Mouse (Mus musculus): ENCODE data around the gene Slc25a25. TPM values are rescaled to one million over a fixed set of nuclear protein-coding genes. Genes with fewer than 3 reads are reported as not detected.
"Not testable (repeated sequence)": the region's sequence is repeated elsewhere in the genome, so short reads cannot be mapped to it uniquely, and the experiment has no call there.

Slc25a25 gene
- 30.8 and 33.0 TPM in 2 replicates for polyA plus RNA-seq (2016; fragmentation: Nextera tagmentation; extraction: Ambion mirVana)

DNA sequence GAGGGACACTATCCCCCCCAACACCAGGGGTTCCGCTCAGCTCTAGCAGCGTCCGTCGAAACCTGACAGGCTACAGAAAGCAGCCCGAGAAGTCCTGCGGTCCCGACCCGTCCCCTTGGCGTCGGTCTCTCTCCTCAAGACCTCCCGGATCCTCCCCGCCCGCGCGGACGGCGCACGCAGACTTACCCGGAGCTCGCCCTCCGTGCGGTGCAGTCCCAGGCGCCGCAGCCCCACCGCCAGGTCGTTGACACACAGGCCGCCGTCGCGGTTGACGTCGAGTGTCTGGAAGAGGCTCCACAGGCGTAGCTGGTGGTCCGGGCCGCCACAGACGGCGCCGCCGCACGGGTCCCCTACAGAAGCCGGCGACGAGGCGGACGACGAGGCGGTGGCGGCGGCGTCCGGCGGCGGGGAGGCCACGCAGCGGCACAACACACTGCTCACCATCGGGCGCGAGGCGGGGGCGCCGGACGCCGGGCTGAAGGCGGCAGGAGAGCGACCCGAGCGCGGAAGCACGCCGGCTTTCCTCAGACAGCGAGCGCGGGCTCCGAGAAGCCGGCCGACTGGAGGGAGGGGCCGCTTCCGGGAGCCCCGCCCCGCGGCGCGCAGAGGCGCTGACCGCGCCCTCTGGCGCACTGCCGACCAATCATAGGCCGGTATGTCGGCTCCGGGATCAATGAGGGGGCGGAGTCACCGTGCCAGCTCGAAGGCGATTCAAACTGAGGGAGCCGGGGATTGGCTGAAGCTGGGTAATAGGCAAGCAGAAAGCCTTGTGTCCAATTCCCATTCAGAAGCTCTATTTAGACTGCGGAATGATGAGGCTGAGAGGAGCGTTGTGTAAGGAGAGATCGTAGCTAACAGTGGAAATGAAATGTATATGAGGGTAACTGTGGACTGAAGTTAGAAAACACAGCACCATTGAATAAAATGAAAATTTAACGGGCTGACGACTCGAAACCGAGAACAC lies at the start of gene Slc25a25:
TSS of gene Slc25a25 (minus strand) at position 565 of the 964 bp plus-strand sequence.
- Histone ChIP-seq H3K27ac (peak within 1 kb of the TSS; percentile 91), H3K27me3 (ENCODE audit: low read depth, poor library complexity, severe bottlenecking) (no peaks in the 10 kb centered on the region), H3K4me1 (peaks cover 43% of the 10 kb centered on the region), H3K36me3 (peaks cover 19% of the 10 kb centered on the region), H3K9me3 (replicated peaks) (no peaks in the 10 kb centered on the region), H3K4me3 (peak within 1 kb of the TSS; percentile 81)
- WGBS = under 1% methylated on average over 103 of the region's 103 CpGs
- DNase-seq (ENCODE audit: low spot score) = peak; percentile 93

DNA sequence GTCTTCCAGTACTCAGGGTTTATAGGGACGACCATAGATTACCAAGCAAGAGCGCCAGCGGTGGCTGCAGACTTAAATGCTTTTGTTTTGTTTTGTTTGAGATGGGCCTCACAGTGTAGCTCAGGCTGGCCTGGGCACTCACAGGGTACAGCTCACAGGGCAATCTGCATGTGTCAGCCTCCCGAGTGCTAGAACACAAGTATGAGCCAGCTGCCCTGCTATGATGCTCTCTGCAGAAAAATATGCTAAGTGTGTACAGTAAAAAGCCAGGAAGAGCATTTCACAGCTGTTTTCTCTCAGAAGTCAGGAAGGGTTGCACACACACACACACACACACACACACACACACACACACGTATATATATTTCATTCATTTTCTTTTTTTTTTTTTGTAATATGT lies 49.2 kb upstream of the Slc25a25 start:
- no peaks in the 10 kb centered on the region for H3K36me3 ChIP-seq

GRCm38 (mm10) chr2:32499365-32499764 lies 48.1 kb upstream of the Slc25a25 start:
- H3K36me3 ChIP-seq = no peaks in the 10 kb centered on the region
- peaks cover 2% of the 10 kb centered on the region; the same call in 1 of the 2 replicates for H3K9me3 ChIP-seq (replicated peaks)
- H3K27me3 ChIP-seq (ENCODE audit: low read depth, poor library complexity, severe bottlenecking) = no peaks in the 10 kb centered on the region
- peaks cover 38% of the 10 kb centered on the region for H3K4me1 ChIP-seq
- WGBS = 84% methylated on average over 4 of the region's 4 CpGs
- no peak for DNase-seq (ENCODE audit: low spot score)
- H3K27ac ChIP-seq = no peak overlapping the region
- no peak overlapping the region for H3K4me3 ChIP-seq

More for the DNA sequence above, 49.2 kb upstream of the Slc25a25 start:
- H3K27me3 ChIP-seq (ENCODE audit: low read depth, poor library complexity, severe bottlenecking) = no peaks in the 10 kb centered on the region
- peaks cover 27% of the 10 kb centered on the region for H3K4me1 ChIP-seq
- peaks cover 2% of the 10 kb centered on the region; the same call in 1 of the 2 replicates for H3K9me3 ChIP-seq (replicated peaks)
- H3K4me3 ChIP-seq = no peak overlapping the region
- no peak for DNase-seq (ENCODE audit: low spot score)
- WGBS = 85% methylated on average over 5 of the region's 5 CpGs
- no peak overlapping the region for H3K27ac ChIP-seq

DNA sequence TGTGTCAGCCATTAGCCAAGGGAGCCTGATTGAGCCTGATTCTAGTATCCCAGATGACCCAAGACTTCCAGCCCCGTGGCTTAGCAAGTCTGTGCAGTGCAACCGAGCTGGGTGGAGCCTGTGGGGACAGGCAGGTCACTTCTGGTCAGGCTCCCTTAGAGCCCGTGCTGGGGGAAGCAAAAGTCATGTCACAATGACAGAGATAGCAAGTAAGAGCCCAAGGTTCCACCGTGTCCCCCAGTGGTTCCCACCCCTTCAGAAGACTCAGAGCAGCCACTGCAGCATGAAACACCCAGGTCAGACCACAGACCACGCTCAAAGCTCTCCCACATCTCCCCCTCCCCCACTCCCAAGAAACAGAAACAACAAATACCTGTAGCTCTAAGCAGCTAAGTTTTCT lies 44.9 kb upstream of the Slc25a25 start:
- no peak for DNase-seq (ENCODE audit: low spot score)
- peak overlapping the region; percentile 12; the same call in 1 of the 2 replicates for H3K27ac ChIP-seq
- peaks cover 2% of the 10 kb centered on the region; the same call in 1 of the 2 replicates for H3K9me3 ChIP-seq (replicated peaks)
- H3K27me3 ChIP-seq (ENCODE audit: low read depth, poor library complexity, severe bottlenecking) = no peaks in the 10 kb centered on the region
- no peaks in the 10 kb centered on the region for H3K36me3 ChIP-seq
- H3K4me1 ChIP-seq = peaks cover 28% of the 10 kb centered on the region
- 72% methylated on average over 5 of the region's 5 CpGs for WGBS
- no peak overlapping the region for H3K4me3 ChIP-seq

GRCm38 (mm10) chr2:32495185-32495726 lies 44.0 kb upstream of the Slc25a25 start:
- peaks cover 2% of the 10 kb centered on the region; the same call in 1 of the 2 replicates for H3K9me3 ChIP-seq (replicated peaks)
- 0 out of 2 replicates have a peak overlapping the region, but pooled peaks have one; percentile 12 for H3K27ac ChIP-seq
- WGBS = 83% methylated on average over 20 of the region's 20 CpGs
- DNase-seq (ENCODE audit: low spot score) = no peak
- H3K4me1 ChIP-seq = peaks cover 28% of the 10 kb centered on the region
- no peaks in the 10 kb centered on the region for H3K27me3 ChIP-seq (ENCODE audit: low read depth, poor library complexity, severe bottlenecking)
- no peak overlapping the region for H3K4me3 ChIP-seq
- no peaks in the 10 kb centered on the region for H3K36me3 ChIP-seq

- Histone ChIP-seq H3K9me3 (replicated peaks) (peaks cover 2% of the 10 kb centered on the region; the same call in 1 of the 2 replicates), H3K4me1 (peaks cover 28% of the 10 kb centered on the region), H3K27ac (peak overlapping the region; percentile 12; the same call in 1 of the 2 replicates), H3K36me3 (no peaks in the 10 kb centered on the region), H3K27me3 (ENCODE audit: low read depth, poor library complexity, severe bottlenecking) (no peaks in the 10 kb centered on the region), H3K4me3 (no peak overlapping the region)
- DNase-seq (ENCODE audit: low spot score) = no peak
- 71% methylated on average over 2 of the region's 2 CpGs for WGBS
Measured at GRCm38 (mm10) chr2:32494522-32494921, 43.3 kb upstream of the Slc25a25 start.

DNA sequence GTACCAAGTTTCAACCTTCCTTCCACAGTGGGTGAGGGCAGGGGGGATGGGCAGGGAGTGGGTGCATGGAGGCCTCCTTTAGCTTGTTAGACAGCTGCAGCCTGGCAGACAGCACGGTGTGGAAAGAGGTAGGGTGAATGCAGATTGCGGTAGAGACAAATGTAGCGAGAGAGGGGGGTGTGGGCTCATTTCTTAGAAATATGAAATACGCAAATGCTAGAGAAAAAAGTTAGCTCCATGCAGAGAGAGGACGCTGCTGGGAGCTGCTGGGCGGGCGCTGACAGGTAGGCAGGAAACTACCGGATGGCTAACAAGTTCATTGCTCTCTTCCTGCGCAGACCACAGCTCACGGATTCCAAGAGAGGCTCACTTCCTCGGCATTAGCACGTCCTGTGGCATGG lies 42.1 kb upstream of the Slc25a25 start:
- no peak overlapping the region for H3K4me3 ChIP-seq
- H3K27ac ChIP-seq = no peak overlapping the region
- 77% methylated on average over 12 of the region's 12 CpGs for WGBS
- peaks cover 33% of the 10 kb centered on the region for H3K4me1 ChIP-seq
- no peaks in the 10 kb centered on the region for H3K36me3 ChIP-seq
- no peak for DNase-seq (ENCODE audit: low spot score)
- no peaks in the 10 kb centered on the region for H3K9me3 ChIP-seq (replicated peaks)
- no peaks in the 10 kb centered on the region for H3K27me3 ChIP-seq (ENCODE audit: low read depth, poor library complexity, severe bottlenecking)

- Histone ChIP-seq H3K27me3 (ENCODE audit: low read depth, poor library complexity, severe bottlenecking) (no peaks in the 10 kb centered on the region), H3K27ac (no peak overlapping the region), H3K4me1 (peaks cover 33% of the 10 kb centered on the region), H3K36me3 (no peaks in the 10 kb centered on the region), H3K9me3 (replicated peaks) (no peaks in the 10 kb centered on the region), H3K4me3 (no peak overlapping the region)
- no peak for DNase-seq (ENCODE audit: low spot score)
- WGBS = 68% methylated on average over 2 of the region's 2 CpGs
Measured at GRCm38 (mm10) chr2:32492661-32493060, 41.4 kb upstream of the Slc25a25 start.

DNA sequence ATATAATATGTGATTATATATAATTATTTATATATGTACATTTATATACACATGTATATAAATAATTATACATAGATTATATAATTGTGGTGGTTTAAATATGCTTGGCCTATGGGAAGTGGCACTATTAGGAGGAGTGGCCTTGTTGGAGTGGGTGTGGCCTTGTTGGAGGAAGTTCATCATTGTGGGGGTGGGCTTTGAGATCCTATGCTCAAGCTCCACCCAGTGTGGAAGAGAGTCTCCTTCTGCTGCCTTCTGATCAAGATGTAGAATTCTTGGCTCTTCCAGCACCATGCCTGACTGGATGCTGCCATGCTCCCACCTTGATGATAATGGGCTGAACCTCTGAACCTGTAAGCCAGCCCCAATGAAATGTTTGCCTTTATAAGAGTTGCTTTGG lies 39.5 kb upstream of the Slc25a25 start:
- H3K36me3 ChIP-seq; H3K9me3 ChIP-seq (replicated peaks); H3K4me3 ChIP-seq; H3K27me3 ChIP-seq (ENCODE audit: low read depth, poor library complexity, severe bottlenecking); H3K27ac ChIP-seq; DNase-seq (ENCODE audit: low spot score): not testable (repeated sequence)
- H3K4me1 ChIP-seq = peaks cover 26% of the 10 kb centered on the region

GRCm38 (mm10) chr2:32488679-32489078 lies 37.4 kb upstream of the Slc25a25 start:
- Histone ChIP-seq H3K36me3 (no peaks in the 10 kb centered on the region), H3K4me1 (peaks cover 13% of the 10 kb centered on the region), H3K27ac (no peak overlapping the region), H3K9me3 (replicated peaks) (no peaks in the 10 kb centered on the region), H3K4me3 (no peak overlapping the region), H3K27me3 (ENCODE audit: low read depth, poor library complexity, severe bottlenecking) (no peaks in the 10 kb centered on the region)
- peak; percentile 79 for DNase-seq (ENCODE audit: low spot score)
- WGBS = under 1% methylated on average over 5 of the region's 5 CpGs

GRCm38 (mm10) chr2:32487124-32487623 lies 35.9 kb upstream of the Slc25a25 start:
- peak; percentile 95 for DNase-seq (ENCODE audit: low spot score)
- Histone ChIP-seq H3K27me3 (ENCODE audit: low read depth, poor library complexity, severe bottlenecking) (no peaks in the 10 kb centered on the region), H3K4me3 (no peak overlapping the region), H3K27ac (peak overlapping the region; percentile 71; the same call in 1 of the 2 replicates), H3K4me1 (peaks cover 13% of the 10 kb centered on the region), H3K36me3 (no peaks in the 10 kb centered on the region), H3K9me3 (replicated peaks) (no peaks in the 10 kb centered on the region)
- 10% methylated on average over 6 of the region's 6 CpGs for WGBS

DNA sequence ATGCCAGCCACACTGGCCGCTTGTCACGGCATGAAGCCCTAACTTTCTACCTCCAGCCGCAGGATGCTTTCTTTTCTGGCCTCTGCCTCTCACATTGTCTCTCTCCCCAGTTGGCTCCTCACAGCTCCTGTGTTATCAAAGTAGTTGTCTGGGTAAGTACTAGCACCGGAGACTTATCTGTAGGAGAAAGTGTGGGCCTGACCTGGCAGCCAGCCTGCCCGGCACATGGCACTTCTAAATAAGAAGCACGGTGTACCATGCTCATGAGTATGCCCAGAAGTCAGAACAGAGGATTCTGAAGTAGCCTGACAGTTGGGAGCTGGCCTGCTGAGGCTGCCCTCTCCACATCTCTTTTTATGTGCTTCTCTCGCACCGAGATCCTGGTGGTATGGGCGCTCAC lies 34.9 kb upstream of the Slc25a25 start:
- 93% methylated on average over 9 of the region's 9 CpGs for WGBS
- H3K4me3 ChIP-seq = no peak overlapping the region
- DNase-seq (ENCODE audit: low spot score) = no peak
- no peaks in the 10 kb centered on the region for H3K36me3 ChIP-seq
- H3K4me1 ChIP-seq = peaks cover 13% of the 10 kb centered on the region
- no peaks in the 10 kb centered on the region for H3K9me3 ChIP-seq (replicated peaks)
- H3K27ac ChIP-seq = peak overlapping the region; percentile 71
- no peaks in the 10 kb centered on the region for H3K27me3 ChIP-seq (ENCODE audit: low read depth, poor library complexity, severe bottlenecking)

- H3K4me1 ChIP-seq = peaks cover 13% of the 10 kb centered on the region
- 87% methylated on average over 4 of the region's 4 CpGs for WGBS
- H3K27ac ChIP-seq = 0 out of 2 replicates have a peak overlapping the region, but pooled peaks have one; percentile 54
- no peaks in the 10 kb centered on the region for H3K9me3 ChIP-seq (replicated peaks)
- H3K27me3 ChIP-seq (ENCODE audit: low read depth, poor library complexity, severe bottlenecking) = no peaks in the 10 kb centered on the region
- H3K4me3 ChIP-seq = no peak overlapping the region
- H3K36me3 ChIP-seq = no peaks in the 10 kb centered on the region
- no peak for DNase-seq (ENCODE audit: low spot score)
Measured at GRCm38 (mm10) chr2:32485751-32486150, 34.5 kb upstream of the Slc25a25 start.
